Mouse (Mus musculus) frontal cortex, postnatal 10 days (tissue): ENCODE results near the gene Tmem163.

Experiments used
- DNase-seq, 2 experiments: peaks; one replicate each; pipeline ENCODE4 v3.0.0; 2022; ENCODE audit warnings: low spot score in 2 of 2, mixed read lengths in 1 of 2

Gene Tmem163

DNA sequence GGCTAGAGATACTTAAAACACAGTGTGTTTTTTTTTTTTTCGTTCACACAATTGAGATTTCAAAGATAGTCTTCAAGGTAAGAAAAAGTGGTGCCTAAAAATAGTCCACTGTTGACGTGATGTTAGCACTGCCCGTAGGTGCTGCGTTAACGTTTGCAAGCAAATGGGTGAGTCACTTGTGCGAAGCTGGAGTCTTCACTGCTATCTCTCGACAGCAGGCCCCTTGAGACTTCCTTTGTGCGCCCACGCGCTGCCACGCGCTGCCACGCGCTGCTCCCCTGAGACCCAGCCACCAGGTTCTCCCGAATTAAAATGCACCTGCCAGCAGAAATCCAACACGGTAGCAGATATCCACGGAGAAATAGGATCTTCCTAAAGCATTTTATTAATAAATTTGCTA is 178.6 kb downstream of the Tmem163 start:
- DNase-seq = no peak

DNA sequence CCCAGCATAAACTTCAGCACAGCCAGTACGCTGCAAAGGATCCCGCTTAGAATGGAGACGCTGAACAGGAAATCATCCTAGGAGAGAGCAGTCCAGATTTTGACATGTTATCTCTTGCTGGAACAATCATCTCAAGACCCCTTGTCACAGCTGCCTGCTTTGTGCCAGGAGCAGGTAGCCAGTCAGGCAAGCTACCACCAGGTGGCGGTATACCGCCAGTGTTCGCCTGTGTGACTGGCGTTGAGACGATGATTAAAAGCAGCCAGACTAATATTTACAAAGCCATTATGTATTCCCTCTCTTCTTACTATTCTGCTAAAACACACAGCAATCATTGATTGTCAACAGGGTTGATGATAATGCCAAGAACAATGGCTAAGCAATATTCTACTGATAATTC is 179.1 kb downstream of the Tmem163 start:
- DNase-seq = peak; percentile 50 to 83

GRCm38 (mm10) chr1:127498746-127499145 is 180.6 kb downstream of the Tmem163 start:
- no peak for DNase-seq

DNA sequence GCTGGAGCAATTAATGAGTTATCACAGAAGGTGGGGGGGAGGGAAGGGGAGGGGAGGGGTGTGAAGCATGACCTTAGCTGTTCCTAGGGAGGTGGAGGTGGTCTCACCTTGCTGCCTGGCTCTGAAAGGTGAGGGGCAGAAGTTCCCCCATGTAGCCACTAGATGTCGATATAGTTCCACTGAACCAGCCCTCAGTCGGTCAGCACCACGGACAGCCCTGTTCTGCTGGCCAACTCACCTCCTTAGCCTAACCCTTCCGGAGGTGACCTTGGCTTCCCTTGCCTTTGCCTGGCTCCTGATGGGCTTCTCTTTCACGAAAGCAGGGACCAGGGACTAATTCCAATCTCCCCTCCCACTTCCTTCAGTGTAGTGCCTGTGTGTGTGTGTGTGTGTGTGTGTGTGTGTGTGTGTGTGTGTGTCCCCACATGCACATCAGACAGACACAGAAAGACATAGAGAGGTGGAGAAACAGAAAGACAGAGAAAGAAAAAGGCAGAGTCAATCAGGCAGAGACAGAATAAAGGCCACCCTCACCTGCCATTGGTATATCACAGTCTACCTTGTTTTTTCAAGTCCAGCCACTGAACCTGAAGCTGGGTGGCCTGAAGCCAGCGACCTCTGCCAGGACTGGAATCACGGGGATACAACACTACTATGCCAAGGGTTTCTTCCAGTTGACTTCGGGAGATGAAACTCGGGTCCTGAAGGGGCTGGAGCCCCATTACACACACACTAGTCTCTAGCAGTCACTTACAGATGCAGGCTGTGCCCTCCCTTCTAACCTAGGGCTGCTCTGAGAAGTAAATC is 182.4 kb downstream of the Tmem163 start:
- DNase-seq = peak in 1 of 2 experiments; percentile 41

GRCm38 (mm10) chr1:127487161-127487560 is 192.2 kb downstream of the Tmem163 start:
- no peak for DNase-seq

GRCm38 (mm10) chr1:127484826-127485225 is 194.5 kb downstream of the Tmem163 start:
- no peak for DNase-seq

DNA sequence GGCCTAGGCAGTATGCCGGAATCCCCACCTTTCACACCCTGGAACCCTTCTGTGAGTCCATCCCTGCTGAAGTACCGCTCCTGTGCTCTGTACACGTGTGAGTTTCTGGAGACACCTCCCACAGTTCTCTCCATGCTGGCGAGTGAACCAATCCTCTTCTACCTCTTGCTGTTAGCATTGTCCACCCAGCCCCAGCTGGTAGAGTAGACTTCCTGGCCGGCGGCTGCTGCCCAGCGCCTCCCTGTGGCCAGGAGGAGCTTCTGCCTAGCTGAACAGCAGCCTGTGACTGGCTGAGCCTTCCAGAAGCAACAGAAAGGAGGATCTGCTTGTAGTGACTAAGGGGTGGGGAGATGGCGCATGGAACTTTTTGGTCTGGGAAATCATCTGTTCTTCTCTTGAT is 195.2 kb downstream of the Tmem163 start:
- DNase-seq = no peak

- DNase-seq = no peak
These were observed 196.4 kb downstream of the Tmem163 start for GRCm38 (mm10) chr1:127482911-127483310.

GRCm38 (mm10) chr1:127475756-127476155 is 203.6 kb downstream of the Tmem163 start:
- DNase-seq = no peak

GRCm38 (mm10) chr1:127470175-127470574 is 209.2 kb downstream of the Tmem163 start:
- DNase-seq = no peak

DNA sequence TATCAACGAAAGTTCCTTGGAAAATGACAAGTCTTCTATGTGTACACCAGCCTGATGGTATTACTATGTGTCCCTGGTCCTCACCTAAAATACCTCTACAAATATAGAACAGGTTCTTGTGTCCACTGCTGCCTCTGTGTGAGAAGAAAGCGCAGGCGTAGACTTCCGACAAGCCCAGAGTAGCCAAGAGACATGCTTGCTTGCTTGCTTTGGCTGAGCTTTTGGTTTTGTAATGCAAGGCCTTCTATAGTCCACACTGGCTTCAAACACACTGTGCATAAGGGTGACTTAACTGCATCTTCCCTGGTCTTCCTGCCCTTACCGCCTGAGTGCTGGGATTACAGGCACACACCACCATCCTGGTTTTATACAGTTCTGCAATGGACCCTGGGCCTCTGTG is 212.1 kb downstream of the Tmem163 start:
- no peak for DNase-seq

GRCm38 (mm10) chr1:127465292-127465691 is 214.1 kb downstream of the Tmem163 start:
- DNase-seq = no peak

DNA sequence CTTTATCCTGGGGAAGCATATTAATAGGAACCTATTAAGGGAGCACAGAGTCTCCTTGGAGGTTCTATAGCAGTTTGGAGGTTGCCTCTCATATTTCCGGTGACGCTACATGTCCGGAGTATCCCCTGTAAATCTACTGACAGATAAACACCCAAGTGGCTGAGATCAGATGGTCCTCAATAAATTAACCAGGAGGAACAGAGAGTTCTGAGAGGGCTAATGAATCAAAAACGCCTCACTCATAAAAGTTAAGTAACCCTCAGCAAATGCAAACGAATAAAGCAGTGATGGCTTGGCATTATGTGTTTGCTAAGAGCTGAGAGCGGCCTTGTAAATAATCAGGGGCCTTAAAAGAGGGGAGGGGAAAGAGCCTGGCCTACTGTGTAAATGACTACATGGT is 215.3 kb downstream of the Tmem163 start:
- DNase-seq = no peak

- DNase-seq = no peak
These were observed 218.3 kb downstream of the Tmem163 start for GRCm38 (mm10) chr1:127461017-127461416.

GRCm38 (mm10) chr1:127459576-127459975 is 219.8 kb downstream of the Tmem163 start:
- DNase-seq = no peak

GRCm38 (mm10) chr1:127459015-127459451 is 220.3 kb downstream of the Tmem163 start:
- DNase-seq = peak in 1 of 2 experiments; percentile 51

- DNase-seq = no peak
These were observed 226.0 kb downstream of the Tmem163 start for GRCm38 (mm10) chr1:127453397-127453796.

GRCm38 (mm10) chr1:127444836-127445485 is 234.4 kb downstream of the Tmem163 start:
- no peak for DNase-seq

GRCm38 (mm10) chr1:127442880-127443877 is 236.2 kb downstream of the Tmem163 start:
- DNase-seq = no peak

DNA sequence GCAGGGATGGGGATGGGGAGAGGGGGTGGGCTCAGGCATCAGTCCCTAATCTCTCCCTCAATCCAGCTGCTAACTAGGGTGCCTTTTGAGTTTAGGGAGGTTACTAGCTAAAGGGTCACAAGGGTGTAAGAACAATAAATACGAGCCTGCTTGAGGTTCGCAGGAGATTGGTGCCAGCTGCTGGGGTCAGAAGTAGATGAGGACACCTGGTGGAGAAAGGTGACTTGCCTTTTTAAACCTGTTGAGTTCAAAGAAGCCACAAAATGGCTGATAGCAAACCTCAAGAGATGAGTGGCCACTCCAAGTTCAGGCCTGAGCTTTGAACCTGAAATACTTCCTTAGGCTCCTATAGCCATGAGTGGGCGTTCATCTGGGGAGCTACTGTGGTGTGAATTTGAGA is 237.6 kb downstream of the Tmem163 start:
- DNase-seq = no peak

GRCm38 (mm10) chr1:127441007-127441406 is 238.3 kb downstream of the Tmem163 start:
- DNase-seq = no peak

- no peak for DNase-seq
These were observed 239.9 kb downstream of the Tmem163 start for GRCm38 (mm10) chr1:127439452-127439891.
